Mouse (Mus musculus): ENCODE results near the gene Zfp287. TPM values are rescaled to one million over a fixed set of nuclear protein-coding genes. Genes with fewer than 3 reads are reported as not detected.
A peak's percentile ranks its signal among the peaks of the same experiment; 100 is the strongest.
"Not testable (repeated sequence)": the region's sequence is repeated elsewhere in the genome, so short reads cannot be mapped to it uniquely, and the experiment has no call there.

Zfp287 gene
- polyA plus RNA-seq, 1 experiment from 2014 or later: 22.5 TPM

DNA sequence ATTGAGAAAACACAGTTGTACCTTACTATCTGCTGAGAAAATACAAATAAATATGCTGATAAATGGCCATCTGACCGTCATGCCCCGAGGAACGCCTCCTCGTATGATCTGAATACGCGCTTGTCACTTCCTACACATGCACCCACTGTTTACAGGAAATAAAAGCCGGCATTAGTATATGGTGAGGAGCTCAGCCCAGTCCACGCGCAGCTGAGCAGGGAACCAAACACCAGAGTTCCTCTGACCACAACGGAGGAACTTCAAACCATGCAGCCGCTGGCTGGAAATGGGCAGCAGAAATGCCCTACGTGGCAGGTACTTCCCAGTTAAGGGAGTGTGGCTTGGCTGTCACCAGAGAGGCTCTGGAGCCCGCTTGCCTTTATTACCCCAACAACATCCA lies 17.7 kb upstream of the Zfp287 start:
- H3K27ac ChIP-seq (ENCODE audit: low read length); H3K9me3 ChIP-seq (replicated peaks; ENCODE audit: control insufficient read depth, low read length, poor library complexity, severe bottlenecking); H3K4me2 ChIP-seq (ENCODE audit: low read length); H3K4me3 ChIP-seq (ENCODE audit: low read depth, low read length); H3K27me3 ChIP-seq (ENCODE audit: control insufficient read depth, insufficient read depth, low read depth, low read length); ATAC-seq; H3K9ac ChIP-seq (ENCODE audit: low read depth, low read length); H3K4me1 ChIP-seq (ENCODE audit: control insufficient read depth, insufficient read depth, low read length); H3K36me3 ChIP-seq (ENCODE audit: control insufficient read depth, insufficient read depth, low read length): not testable (repeated sequence)
- WGBS: 93% methylated on average over 13 of the region's 13 CpGs

DNA sequence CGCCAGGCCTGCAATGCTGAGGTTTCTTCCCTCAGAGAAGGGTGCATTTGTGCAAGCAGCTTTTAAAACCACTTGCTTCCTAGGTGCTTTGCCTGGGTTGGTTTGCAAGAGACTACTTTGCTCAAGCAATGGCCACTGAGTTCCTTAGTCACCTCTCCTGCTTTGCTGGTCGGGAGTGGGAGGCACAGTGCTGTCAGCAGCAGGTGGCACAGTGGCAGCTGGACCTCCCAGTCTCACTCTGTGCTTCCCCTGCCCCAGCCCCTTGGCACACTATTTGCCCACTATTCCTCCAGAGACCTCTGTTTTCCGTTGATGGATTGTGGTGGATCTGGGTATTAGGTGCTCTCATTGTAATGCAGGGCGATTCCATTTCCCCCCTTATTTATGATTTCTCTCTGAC lies 16.4 kb upstream of the Zfp287 start:
- H3K4me3 ChIP-seq (ENCODE audit: low read depth, low read length): no peak overlapping the region
- no peak overlapping the region for H3K4me2 ChIP-seq (ENCODE audit: low read length)
- no peaks in the 10 kb centered on the region for H3K36me3 ChIP-seq (ENCODE audit: control insufficient read depth, insufficient read depth, low read length)
- no peak overlapping the region for H3K9ac ChIP-seq (ENCODE audit: low read depth, low read length)
- no peaks in the 10 kb centered on the region for H3K27me3 ChIP-seq (ENCODE audit: control insufficient read depth, insufficient read depth, low read depth, low read length)
- ATAC-seq: no peak
- no peaks in the 10 kb centered on the region for H3K9me3 ChIP-seq (replicated peaks; ENCODE audit: control insufficient read depth, low read length, poor library complexity, severe bottlenecking)
- H3K27ac ChIP-seq (ENCODE audit: low read length): no peak overlapping the region
- WGBS: 72% methylated on average over 4 of the region's 4 CpGs
- peaks cover 4% of the 10 kb centered on the region; the same call in 1 of the 2 replicates for H3K4me1 ChIP-seq (ENCODE audit: control insufficient read depth, insufficient read depth, low read length)

DNA sequence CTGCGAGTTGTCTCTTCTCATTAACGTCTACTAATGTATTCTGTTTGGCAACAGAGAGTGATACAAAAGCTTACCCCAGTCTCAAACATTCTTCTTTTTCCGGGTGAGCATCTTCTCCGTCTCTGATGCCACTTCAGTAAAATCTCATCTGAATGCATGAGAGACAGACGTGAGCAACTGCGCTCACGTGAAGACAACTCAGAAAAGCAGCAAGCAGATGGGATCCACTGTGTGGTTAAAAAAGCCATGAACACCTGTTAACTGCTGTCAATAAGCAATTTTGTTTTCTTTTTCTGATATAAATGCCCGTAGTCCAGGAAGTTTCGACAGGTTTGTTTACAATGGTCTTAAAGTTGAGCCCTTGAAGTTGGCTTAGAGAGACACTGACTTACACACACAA lies 15.5 kb upstream of the Zfp287 start:
- Histone ChIP-seq H3K9ac (ENCODE audit: low read depth, low read length) (no peak overlapping the region), H3K36me3 (ENCODE audit: control insufficient read depth, insufficient read depth, low read length) (no peaks in the 10 kb centered on the region), H3K9me3 (replicated peaks; ENCODE audit: control insufficient read depth, low read length, poor library complexity, severe bottlenecking) (no peaks in the 10 kb centered on the region), H3K27ac (ENCODE audit: low read length) (no peak overlapping the region), H3K27me3 (ENCODE audit: control insufficient read depth, insufficient read depth, low read depth, low read length) (no peaks in the 10 kb centered on the region), H3K4me2 (ENCODE audit: low read length) (no peak overlapping the region), H3K4me1 (ENCODE audit: control insufficient read depth, insufficient read depth, low read length) (peaks cover 4% of the 10 kb centered on the region; the same call in 1 of the 2 replicates), H3K4me3 (ENCODE audit: low read depth, low read length) (no peak overlapping the region)
- no peak for ATAC-seq
- WGBS: 69% methylated on average over 9 of the region's 9 CpGs

DNA sequence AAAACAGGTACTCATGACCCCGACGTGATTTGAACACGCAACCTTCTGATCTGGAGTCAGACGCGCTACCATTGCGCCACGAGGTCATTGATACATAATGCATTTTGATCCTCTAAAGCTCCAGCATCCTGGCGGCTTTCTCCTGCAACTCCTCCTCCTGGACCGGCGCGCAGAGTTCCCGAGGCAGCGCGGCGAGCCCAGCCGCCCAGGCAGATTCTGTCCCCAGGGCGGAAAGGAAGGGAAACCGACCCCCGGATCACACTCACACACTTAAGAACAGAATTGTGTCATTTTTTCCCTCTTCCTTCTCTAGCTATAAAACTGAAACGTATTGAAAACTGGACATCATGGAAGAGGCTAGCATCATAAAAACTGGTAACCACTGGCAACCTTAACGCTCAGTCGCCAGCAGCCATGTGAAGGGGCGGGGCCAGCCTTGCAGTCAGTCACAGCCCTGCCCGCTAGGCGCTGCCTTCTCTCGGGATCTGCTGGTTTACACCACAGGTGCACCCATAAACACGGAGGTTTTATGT lies 14.4 kb upstream of the Zfp287 start:
- H3K27ac ChIP-seq (ENCODE audit: low read length): peak overlapping the region; percentile 19; the same call in 1 of the 2 replicates
- WGBS: under 1% methylated on average over 27 of the region's 27 CpGs
- peak overlapping the region; percentile 53 for H3K9ac ChIP-seq (ENCODE audit: low read depth, low read length)
- H3K27me3 ChIP-seq (ENCODE audit: control insufficient read depth, insufficient read depth, low read depth, low read length): no peaks in the 10 kb centered on the region
- peak overlapping the region; percentile 36 for H3K4me3 ChIP-seq (ENCODE audit: low read depth, low read length)
- H3K4me2 ChIP-seq (ENCODE audit: low read length): peak overlapping the region; percentile 58
- no peaks in the 10 kb centered on the region for H3K36me3 ChIP-seq (ENCODE audit: control insufficient read depth, insufficient read depth, low read length)
- peaks cover 4% of the 10 kb centered on the region; the same call in 1 of the 2 replicates for H3K4me1 ChIP-seq (ENCODE audit: control insufficient read depth, insufficient read depth, low read length)
- no peaks in the 10 kb centered on the region for H3K9me3 ChIP-seq (replicated peaks; ENCODE audit: control insufficient read depth, low read length, poor library complexity, severe bottlenecking)
- ATAC-seq: peak; percentile 83

DNA sequence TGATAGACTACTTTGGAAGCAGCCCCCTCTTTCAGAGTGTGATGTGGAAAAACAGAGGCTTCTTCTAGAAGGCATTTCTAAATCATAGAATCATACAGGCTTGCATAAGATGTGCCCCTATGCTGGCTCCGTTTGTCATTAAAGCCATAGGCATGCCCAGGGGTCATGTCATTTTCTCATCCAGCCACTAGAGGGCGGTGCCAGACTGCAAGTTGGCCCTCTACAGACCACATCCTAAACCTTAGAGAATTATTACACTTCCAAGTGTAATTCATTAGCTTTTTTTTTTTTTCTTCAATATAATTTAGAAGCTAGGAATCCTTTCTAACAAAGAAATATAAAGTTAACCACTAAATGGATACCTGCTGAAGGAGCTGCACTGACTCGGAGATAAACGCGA lies 12.4 kb upstream of the Zfp287 start:
- Histone ChIP-seq H3K27me3 (ENCODE audit: control insufficient read depth, insufficient read depth, low read depth, low read length) (no peaks in the 10 kb centered on the region), H3K36me3 (ENCODE audit: control insufficient read depth, insufficient read depth, low read length) (no peaks in the 10 kb centered on the region), H3K4me1 (ENCODE audit: control insufficient read depth, insufficient read depth, low read length) (peaks cover 4% of the 10 kb centered on the region; the same call in 1 of the 2 replicates), H3K9ac (ENCODE audit: low read depth, low read length) (no peak overlapping the region), H3K4me2 (ENCODE audit: low read length) (no peak overlapping the region), H3K4me3 (ENCODE audit: low read depth, low read length) (no peak overlapping the region), H3K9me3 (replicated peaks; ENCODE audit: control insufficient read depth, low read length, poor library complexity, severe bottlenecking) (no peaks in the 10 kb centered on the region), H3K27ac (ENCODE audit: low read length) (no peak overlapping the region)
- 50% methylated on average over 5 of the region's 5 CpGs for WGBS
- peak; percentile 40; the same call in 1 of the 2 replicates for ATAC-seq

DNA sequence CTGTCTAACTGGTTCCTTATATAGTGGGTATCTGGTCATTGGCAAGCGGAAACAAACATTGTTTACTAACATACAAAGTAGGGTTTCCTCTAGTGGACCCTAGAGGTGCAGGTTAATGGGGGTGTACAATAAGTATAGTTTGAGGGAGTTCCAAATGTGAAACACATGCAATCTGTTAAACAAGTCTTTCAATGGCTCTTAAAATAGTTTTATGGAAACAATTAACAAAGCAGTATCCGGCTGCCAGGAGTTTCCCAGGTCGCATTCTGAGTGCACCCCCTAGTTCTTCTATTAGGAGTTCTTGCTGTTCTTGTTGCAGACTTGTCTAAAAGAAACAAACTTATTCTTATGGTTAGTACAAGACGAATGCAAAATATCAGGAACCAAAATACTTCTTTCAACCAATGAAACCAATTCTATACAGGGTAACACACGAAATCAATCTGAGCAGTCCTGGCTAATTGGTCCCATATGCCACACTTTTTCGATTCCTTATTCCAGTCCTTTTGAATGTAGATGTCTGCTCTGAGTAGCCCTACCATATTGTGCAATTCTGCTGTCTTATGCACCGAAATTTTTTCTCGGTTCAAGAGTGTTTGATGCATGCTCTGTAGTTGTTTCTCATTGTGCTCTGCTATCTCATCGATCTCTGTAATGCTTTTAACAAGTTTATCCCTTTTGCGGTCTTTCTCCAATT lies 10.7 kb upstream of the Zfp287 start:
- Histone ChIP-seq H3K9me3 (replicated peaks; ENCODE audit: control insufficient read depth, low read length, poor library complexity, severe bottlenecking) (no peaks in the 10 kb centered on the region), H3K4me1 (ENCODE audit: control insufficient read depth, insufficient read depth, low read length) (peaks cover 4% of the 10 kb centered on the region; the same call in 1 of the 2 replicates), H3K4me2 (ENCODE audit: low read length) (no peak overlapping the region), H3K9ac (ENCODE audit: low read depth, low read length) (no peak overlapping the region), H3K27ac (ENCODE audit: low read length) (no peak overlapping the region), H3K36me3 (ENCODE audit: control insufficient read depth, insufficient read depth, low read length) (no peaks in the 10 kb centered on the region), H3K27me3 (ENCODE audit: control insufficient read depth, insufficient read depth, low read depth, low read length) (no peaks in the 10 kb centered on the region), H3K4me3 (ENCODE audit: low read depth, low read length) (no peak overlapping the region)
- no peak for ATAC-seq
- 84% methylated on average over 10 of the region's 10 CpGs for WGBS

DNA sequence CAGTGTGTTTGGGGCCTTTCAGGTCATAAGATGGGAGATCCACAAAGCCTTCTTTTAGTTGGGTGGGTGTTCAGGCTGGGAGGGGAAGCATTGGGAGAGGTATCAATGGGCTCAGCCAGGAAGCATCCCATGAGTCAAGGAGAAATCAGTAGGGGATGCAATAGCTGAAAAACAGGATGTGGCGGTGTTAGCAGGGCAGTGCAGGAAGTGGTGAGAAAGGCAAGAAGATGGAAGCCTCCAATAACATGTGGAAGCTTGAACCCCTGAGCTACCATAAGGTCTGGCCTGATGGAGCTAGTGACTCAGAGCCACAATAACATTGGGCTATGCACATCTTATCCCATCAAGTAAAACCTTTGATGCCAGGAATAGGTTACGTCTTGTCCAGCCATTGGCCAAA lies 9.5 kb upstream of the Zfp287 start:
- H3K27me3 ChIP-seq (ENCODE audit: control insufficient read depth, insufficient read depth, low read depth, low read length): no peaks in the 10 kb centered on the region
- no peak overlapping the region for H3K9ac ChIP-seq (ENCODE audit: low read depth, low read length)
- H3K4me3 ChIP-seq (ENCODE audit: low read depth, low read length): no peak overlapping the region
- 82% methylated on average over 2 of the region's 2 CpGs for WGBS
- peaks cover 4% of the 10 kb centered on the region; the same call in 1 of the 2 replicates for H3K4me1 ChIP-seq (ENCODE audit: control insufficient read depth, insufficient read depth, low read length)
- no peaks in the 10 kb centered on the region for H3K9me3 ChIP-seq (replicated peaks; ENCODE audit: control insufficient read depth, low read length, poor library complexity, severe bottlenecking)
- no peaks in the 10 kb centered on the region for H3K36me3 ChIP-seq (ENCODE audit: control insufficient read depth, insufficient read depth, low read length)
- H3K4me2 ChIP-seq (ENCODE audit: low read length): no peak overlapping the region
- no peak overlapping the region for H3K27ac ChIP-seq (ENCODE audit: low read length)
- no peak for ATAC-seq

DNA sequence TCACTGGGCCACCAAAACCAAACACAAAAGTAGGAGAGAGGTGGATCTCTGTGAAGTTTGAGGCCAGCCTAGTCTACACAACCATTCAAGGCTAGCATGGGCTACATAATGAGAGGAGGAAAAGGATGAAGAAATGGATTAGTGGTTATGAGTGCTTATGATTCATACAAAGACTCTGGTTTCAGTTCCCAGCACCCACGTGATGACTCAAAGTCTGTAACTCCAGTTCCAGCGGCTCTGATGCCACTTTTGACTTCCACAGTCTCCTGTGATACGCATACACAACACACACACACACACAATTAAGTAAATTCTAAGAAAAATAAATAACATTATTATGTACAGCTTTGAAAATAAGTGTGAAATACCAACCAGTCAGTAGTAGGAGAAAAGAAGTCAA lies 960 bp upstream of the Zfp287 start:
- Histone ChIP-seq H3K9me3 (replicated peaks; ENCODE audit: control insufficient read depth, low read length, poor library complexity, severe bottlenecking) (no peaks in the 10 kb centered on the region), H3K4me2 (ENCODE audit: low read length) (no peak overlapping the region), H3K27ac (ENCODE audit: low read length) (no peak overlapping the region), H3K9ac (ENCODE audit: low read depth, low read length) (no peak overlapping the region), H3K27me3 (ENCODE audit: control insufficient read depth, insufficient read depth, low read depth, low read length) (no peaks in the 10 kb centered on the region), H3K4me1 (ENCODE audit: control insufficient read depth, insufficient read depth, low read length) (peaks cover 15% of the 10 kb centered on the region), H3K36me3 (ENCODE audit: control insufficient read depth, insufficient read depth, low read length) (peaks cover 7% of the 10 kb centered on the region), H3K4me3 (ENCODE audit: low read depth, low read length) (no peak overlapping the region)
- no peak for ATAC-seq
- WGBS: 89% methylated on average over 3 of the region's 3 CpGs

DNA sequence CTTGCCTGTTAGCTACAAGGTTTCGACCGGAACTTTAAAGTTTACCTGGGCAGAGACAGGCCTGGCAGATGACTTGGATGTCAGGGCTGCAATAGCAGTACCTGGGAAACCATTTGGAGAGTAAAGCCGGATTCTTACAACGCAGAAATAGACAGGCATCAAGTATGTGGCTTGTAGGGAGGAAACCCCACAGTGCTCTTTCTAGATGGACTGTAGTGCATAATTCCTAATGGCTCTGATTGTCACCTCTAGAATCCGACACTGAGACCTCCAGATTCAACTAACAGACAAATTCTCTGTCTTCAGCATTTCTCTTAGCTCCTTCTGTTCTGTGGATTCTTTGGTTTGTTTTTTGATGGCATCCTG lies 300 bp upstream of the Zfp287 start:
- Histone ChIP-seq H3K9ac (ENCODE audit: low read depth, low read length) (peak overlapping the region; percentile 78), H3K9me3 (replicated peaks; ENCODE audit: control insufficient read depth, low read length, poor library complexity, severe bottlenecking) (no peaks in the 10 kb centered on the region), H3K4me2 (ENCODE audit: low read length) (peak overlapping the region; percentile 69), H3K27me3 (ENCODE audit: control insufficient read depth, insufficient read depth, low read depth, low read length) (no peaks in the 10 kb centered on the region), H3K4me3 (ENCODE audit: low read depth, low read length) (peak overlapping the region; percentile 58), H3K36me3 (ENCODE audit: control insufficient read depth, insufficient read depth, low read length) (peaks cover 13% of the 10 kb centered on the region), H3K4me1 (ENCODE audit: control insufficient read depth, insufficient read depth, low read length) (peaks cover 15% of the 10 kb centered on the region), H3K27ac (ENCODE audit: low read length) (peak overlapping the region; percentile 93)
- WGBS: under 1% methylated on average over 5 of the region's 5 CpGs
- peak; percentile 40 for ATAC-seq

All from midbrain, embryonic 16.5 days (tissue).